Mouse (Mus musculus): Measurements from ENCODE around the gene Atrnl1.

DNA sequence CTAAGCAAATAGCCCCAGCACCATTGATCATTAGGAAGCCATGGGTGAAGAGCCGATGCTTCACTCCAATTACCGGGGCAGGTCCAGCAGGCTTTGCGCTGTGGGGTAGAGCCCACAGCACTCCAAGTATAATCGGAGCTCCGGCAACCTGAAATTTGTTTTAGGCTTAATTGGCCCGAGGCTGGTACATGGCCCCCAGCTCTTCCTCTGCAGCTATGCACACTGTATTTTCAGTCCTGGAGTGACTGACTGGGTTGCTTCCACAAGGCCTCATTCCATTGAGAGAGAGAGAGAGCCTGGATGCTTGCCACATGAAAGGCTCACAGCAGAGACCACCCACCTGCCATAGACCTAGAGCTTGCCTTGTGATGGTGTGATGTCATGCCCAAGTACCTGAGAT lies 555.3 kb downstream of the Atrnl1 start:
- no peak for TF ChIP-seq POLR2A (IDR thresholded peaks at IDR 0.05; ENCODE audit: low read depth, low read length)
- no peak for TF ChIP-seq CTCF (IDR thresholded peaks at IDR 0.05; ENCODE audit: extremely low read depth, insufficient read depth, insufficient read length, insufficient replicate concordance)
